Mouse (Mus musculus) testis, adult 2 months (tissue): ENCODE measurements around the gene Ssb.

ENCODE experiments used
- CTCF ChIP-seq: fragments of 200-500 bp; IDR thresholded peaks from 2 replicates; pipeline ENCODE4 v1.5.1; 2012; ENCODE audit warnings: low read depth, mild to moderate bottlenecking, inconsistent platforms, low read length, moderate library complexity; ENCODE audit not compliant: control insufficient read depth, insufficient read depth, insufficient replicate concordance
- POLR2A ChIP-seq: fragments of 200-500 bp; IDR thresholded peaks from 2 replicates; pipeline ENCODE4 v1.6.1; 2012; ENCODE audit warnings: low read depth, mild to moderate bottlenecking, inconsistent platforms, low read length, moderate library complexity; ENCODE audit not compliant: control insufficient read depth

DNA sequence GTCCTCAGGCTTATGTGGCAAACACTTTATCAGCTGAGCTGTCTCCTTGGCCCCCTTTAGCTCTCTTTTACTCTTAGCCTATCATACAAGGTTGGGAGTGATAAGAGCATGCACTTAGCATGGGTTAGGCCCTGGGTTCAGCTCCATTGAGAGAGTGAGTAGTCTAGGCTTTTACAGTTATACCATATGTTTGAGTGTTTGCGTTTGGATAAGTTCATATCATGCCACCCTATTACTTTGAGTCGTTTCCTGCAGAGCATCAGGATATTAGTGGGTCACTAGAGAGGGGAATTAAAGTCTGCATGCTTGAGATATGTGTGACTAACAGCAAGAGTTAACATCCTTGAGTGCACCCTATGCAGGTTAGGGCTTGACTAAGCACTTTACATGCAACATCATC, 31.7 kb upstream of the Ssb start:
- TF ChIP-seq CTCF (no peak), POLR2A (no peak)
